Mouse (Mus musculus) forebrain, embryonic 11.5 days (tissue): ENCODE data around the gene Eif5. TPM values are rescaled to one million over a fixed set of nuclear protein-coding genes. Genes with fewer than 3 reads are reported as not detected.

ENCODE experiments used
- ATAC-seq: fragments of 200-750 bp; cut with Nextera tagmentation; replicated peaks from 2 replicates; pipeline ENCODE4 v1.8.0; 2017; ENCODE audit warnings: moderate TSS enrichment; ENCODE audit not compliant: low FRiP score
- DNase-seq: peaks from one replicate; pipeline ENCODE4 v3.0.0-alpha.2; 2017; ENCODE audit warnings: low spot score
- H3K27ac ChIP-seq: fragments of 300-500 bp; sonication (generic); 2 replicates; pipeline ENCODE4 v1.5.1; 2014; ENCODE audit warnings: low read depth, low read length
- H3K27me3 ChIP-seq: fragments of 300-500 bp; sonication (generic); 2 replicates; pipeline ENCODE4 v1.6.1; 2014; ENCODE audit warnings: mild to moderate bottlenecking, low read length, mixed read lengths; ENCODE audit not compliant: control insufficient read depth, insufficient read depth
- H3K36me3 ChIP-seq: fragments of 300-500 bp; sonication (generic); 2 replicates; pipeline ENCODE4 v1.6.1; 2014; ENCODE audit warnings: mild to moderate bottlenecking, low read length, moderate library complexity, mixed read lengths; ENCODE audit not compliant: control insufficient read depth, insufficient read depth
- H3K4me1 ChIP-seq: fragments of 300-500 bp; sonication (generic); replicated peaks from 2 replicates; pipeline ENCODE4 v1.6.1; 2014; ENCODE audit warnings: low read length, mixed read lengths; ENCODE audit not compliant: control insufficient read depth, insufficient read depth
- H3K4me2 ChIP-seq: fragments of 300-500 bp; sonication (generic); 2 replicates; pipeline ENCODE4 v1.6.1; 2014; ENCODE audit warnings: low read depth, mild to moderate bottlenecking, low read length, moderate library complexity, mixed read lengths; ENCODE audit not compliant: severe bottlenecking
- H3K4me3 ChIP-seq: fragments of 300-500 bp; sonication (generic); 2 replicates; pipeline ENCODE4 v1.5.1; 2014; ENCODE audit warnings: low read depth, low read length
- H3K9ac ChIP-seq: fragments of 300-500 bp; sonication (generic); 2 replicates; pipeline ENCODE4 v1.6.1; 2014; ENCODE audit warnings: low read length
- H3K9me3 ChIP-seq: fragments of 300-500 bp; sonication (generic); 2 replicates; pipeline ENCODE4 v1.6.1; 2016; ENCODE audit warnings: low read length, mixed read lengths; ENCODE audit not compliant: control insufficient read depth
- WGBS: fragments of 180-500 bp; shearing (Covaris S2); extraction: QIAGEN DNeasy Blood & Tissue Kit; methylation state at CpG from one replicate; pipeline ENCODE4 v1.1.7; 2014; 5-methylcytosine and 5-hydroxymethylcytosine counted together
- polyA plus RNA-seq: library from polyadenylated mRNA; unstranded; fragments of >200 nt; fragmentation: Nextera tagmentation; extraction: Ambion mirVana; gene quantifications from 2 replicates; pipeline ENCODE4 v1.2.1, GENCODE M21; 2014

Gene Eif5
- polyA plus RNA-seq, 1 experiment from 2014 or later: 736 TPM

GRCm38 (mm10) chr12:111560286-111560685 is 22.5 kb downstream of the Eif5 start:
- Histone ChIP-seq H3K36me3 (no peaks in the 10 kb centered on the region), H3K4me2 (no peak overlapping the region), H3K4me1 (no peaks in the 10 kb centered on the region), H3K9ac (no peak overlapping the region), H3K4me3 (no peak overlapping the region), H3K9me3 (no peaks in the 10 kb centered on the region), H3K27me3 (no peaks in the 10 kb centered on the region), H3K27ac (no peak overlapping the region)
- ATAC-seq: no peak
- no peak for DNase-seq
- 78% methylated on average over 5 of the region's 5 CpGs for WGBS

GRCm38 (mm10) chr12:111562276-111562814 is 24.5 kb downstream of the Eif5 start:
- H3K27ac ChIP-seq: no peak overlapping the region

GRCm38 (mm10) chr12:111563076-111563629 is 25.3 kb downstream of the Eif5 start:
- H3K4me2 ChIP-seq: no peak overlapping the region
- no peak overlapping the region for H3K9ac ChIP-seq
- no peak overlapping the region for H3K4me3 ChIP-seq
- H3K27me3 ChIP-seq: no peaks in the 10 kb centered on the region
- H3K4me1 ChIP-seq: no peaks in the 10 kb centered on the region
- H3K9me3 ChIP-seq: no peaks in the 10 kb centered on the region
- no peak for DNase-seq
- no peaks in the 10 kb centered on the region for H3K36me3 ChIP-seq
- no peak overlapping the region for H3K27ac ChIP-seq
- 47% methylated on average over 5 of the region's 5 CpGs for WGBS
- ATAC-seq: no peak

More at GRCm38 (mm10) chr12:111562276-111562814, 24.5 kb downstream of the Eif5 start:
- H3K9ac ChIP-seq: no peak overlapping the region
- no peak overlapping the region for H3K4me3 ChIP-seq
- no peak overlapping the region for H3K4me2 ChIP-seq
- no peak for ATAC-seq
- no peak for DNase-seq
- 43% methylated on average over 4 of the region's 4 CpGs for WGBS
- no peaks in the 10 kb centered on the region for H3K4me1 ChIP-seq
- H3K9me3 ChIP-seq: no peaks in the 10 kb centered on the region
- H3K27me3 ChIP-seq: no peaks in the 10 kb centered on the region
- no peaks in the 10 kb centered on the region for H3K36me3 ChIP-seq

GRCm38 (mm10) chr12:111565363-111565762 is 27.5 kb downstream of the Eif5 start:
- Histone ChIP-seq H3K9me3 (no peaks in the 10 kb centered on the region), H3K9ac (no peak overlapping the region), H3K4me3 (no peak overlapping the region), H3K27me3 (no peaks in the 10 kb centered on the region), H3K4me2 (no peak overlapping the region), H3K27ac (no peak overlapping the region), H3K4me1 (no peaks in the 10 kb centered on the region), H3K36me3 (no peaks in the 10 kb centered on the region)
- 82% methylated on average over 5 of the region's 5 CpGs for WGBS
- no peak for ATAC-seq
- DNase-seq: no peak

GRCm38 (mm10) chr12:111568836-111569235 is 31.0 kb downstream of the Eif5 start:
- no peak overlapping the region for H3K4me2 ChIP-seq
- no peaks in the 10 kb centered on the region for H3K9me3 ChIP-seq
- no peaks in the 10 kb centered on the region for H3K27me3 ChIP-seq
- ATAC-seq: no peak
- H3K9ac ChIP-seq: no peak overlapping the region
- no peak overlapping the region for H3K4me3 ChIP-seq
- H3K36me3 ChIP-seq: no peaks in the 10 kb centered on the region
- H3K4me1 ChIP-seq: peaks cover 8% of the 10 kb centered on the region; the same call in 1 of the 2 replicates
- DNase-seq: no peak
- H3K27ac ChIP-seq: no peak overlapping the region
- WGBS: 83% methylated on average over 11 of the region's 11 CpGs

- Histone ChIP-seq H3K9ac (no peak overlapping the region), H3K27me3 (no peaks in the 10 kb centered on the region), H3K4me2 (no peak overlapping the region), H3K9me3 (no peaks in the 10 kb centered on the region), H3K36me3 (no peaks in the 10 kb centered on the region), H3K4me1 (peaks cover 8% of the 10 kb centered on the region; the same call in 1 of the 2 replicates), H3K27ac (no peak overlapping the region), H3K4me3 (no peak overlapping the region)
- DNase-seq (no peak), ATAC-seq (no peak)
- 85% methylated on average over 7 of the region's 7 CpGs for WGBS
Measured at GRCm38 (mm10) chr12:111572406-111572805, 34.6 kb downstream of the Eif5 start.

- peak overlapping the region; percentile 99 for H3K9ac ChIP-seq
- no peaks in the 10 kb centered on the region for H3K36me3 ChIP-seq
- no peak overlapping the region for H3K27ac ChIP-seq
- ATAC-seq (no peak), DNase-seq (no peak)
- peaks cover 8% of the 10 kb centered on the region; the same call in 1 of the 2 replicates for H3K4me1 ChIP-seq
- WGBS: 45% methylated on average over 6 of the region's 6 CpGs
- H3K4me2 ChIP-seq: peak overlapping the region; percentile 78
- peak overlapping the region; percentile 100 for H3K4me3 ChIP-seq
- H3K27me3 ChIP-seq: no peaks in the 10 kb centered on the region
- H3K9me3 ChIP-seq: no peaks in the 10 kb centered on the region
Measured at GRCm38 (mm10) chr12:111573315-111573714, 35.5 kb downstream of the Eif5 start.

- Histone ChIP-seq H3K27me3 (no peaks in the 10 kb centered on the region), H3K36me3 (no peaks in the 10 kb centered on the region), H3K9ac (peak within 1 kb of the TSS; percentile 99), H3K4me2 (peak within 1 kb of the TSS; percentile 84), H3K9me3 (no peaks in the 10 kb centered on the region), H3K4me1 (peaks cover 8% of the 10 kb centered on the region; the same call in 1 of the 2 replicates), H3K4me3 (peak within 1 kb of the TSS; percentile 100), H3K27ac (peak within 1 kb of the TSS; percentile 86)
- DNase-seq: peak; percentile 98
- WGBS: under 1% methylated on average over 59 of the region's 75 CpGs
- peak; percentile 99 for ATAC-seq
Measured at GRCm38 (mm10) chr12:111574074-111574886, 36.5 kb downstream of the Eif5 start, which contains the start of gene Mark3. Gene Mark3 (plus strand): TSS chr12:111574523.
